Mouse (Mus musculus): ENCODE results near the gene Gan.

DNA sequence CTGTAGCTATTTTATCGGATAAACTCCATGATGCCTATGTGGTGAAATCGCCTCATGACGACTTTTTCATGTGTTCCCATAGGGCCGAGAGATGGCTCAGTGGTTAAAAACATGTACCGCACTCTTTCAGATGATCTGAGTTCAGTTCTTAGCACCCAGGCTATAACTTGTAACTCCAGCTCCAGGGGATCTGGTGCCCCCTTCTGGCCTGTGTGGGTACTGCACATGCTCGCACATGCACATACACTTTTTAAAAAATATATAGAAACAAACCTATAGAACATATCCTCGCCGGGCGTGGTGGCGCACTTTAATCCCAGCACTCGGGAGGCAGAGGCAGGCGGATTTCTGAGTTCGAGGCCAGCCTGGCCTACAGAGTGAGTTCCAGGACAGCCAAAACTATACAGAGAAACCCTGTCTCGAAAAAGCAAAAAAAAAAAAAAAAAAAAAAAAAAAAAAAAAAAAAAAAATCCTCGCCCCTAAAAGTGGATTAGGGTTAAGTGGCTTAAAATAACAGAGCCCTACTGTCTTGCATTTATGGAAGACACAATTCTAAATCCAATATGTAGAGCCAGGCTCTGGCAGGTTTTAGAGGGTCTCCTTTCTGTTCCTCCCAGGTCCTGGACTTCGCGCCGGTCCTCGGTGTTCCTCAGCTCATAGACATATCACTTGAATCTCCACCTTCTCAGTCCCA, 48.8 kb upstream of the Gan start:
- no peak for TF ChIP-seq POLR2A (IDR thresholded peaks at IDR 0.05; ENCODE audit: control insufficient read depth, low read depth, low read length)
- peak; percentile 79; the same call in 1 of the 2 replicates for TF ChIP-seq CTCF (IDR thresholded peaks at IDR 0.05; ENCODE audit: control insufficient read depth, insufficient read depth, insufficient replicate concordance, low read depth, low read length)
